Mouse (Mus musculus): ENCODE measurements around the gene Lrrfip2. TPM values are rescaled to one million over a fixed set of nuclear protein-coding genes. Genes with fewer than 3 reads are reported as not detected.

Gene Lrrfip2
- polyA plus RNA-seq, 1 experiment from 2014 or later, result 53.1 TPM

DNA sequence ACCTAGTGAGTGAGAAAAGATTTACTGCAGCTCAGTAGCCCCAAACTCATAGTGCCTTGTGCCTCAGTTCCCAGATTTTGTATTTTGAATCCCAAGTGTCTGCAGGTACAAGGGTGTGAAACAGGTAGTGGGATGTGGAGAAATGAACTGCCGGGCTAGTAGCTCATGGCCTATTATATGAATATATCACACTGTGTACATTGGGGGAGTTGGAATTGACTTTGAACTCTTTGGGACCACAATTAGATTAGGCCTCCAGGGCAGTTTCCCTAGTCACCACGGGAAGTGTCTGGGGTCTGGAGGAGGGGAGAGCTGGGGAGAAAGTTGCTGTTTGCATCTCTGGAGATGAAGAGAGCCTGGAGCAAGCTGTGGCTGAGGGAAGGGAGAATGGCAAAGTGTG, 31.0 kb downstream of the Lrrfip2 start:
- no peaks in the 10 kb centered on the region for H3K9me3 ChIP-seq
- no peak overlapping the region for H3K27ac ChIP-seq
- no peak overlapping the region for H3K4me3 ChIP-seq
- no peak overlapping the region for H3K4me2 ChIP-seq (replicated peaks)
- no peaks in the 10 kb centered on the region for H3K27me3 ChIP-seq (replicated peaks)
- 67% methylated on average over 2 of the region's 2 CpGs for WGBS
- H3K9ac ChIP-seq, result no peak overlapping the region
- H3K36me3 ChIP-seq, result no peaks in the 10 kb centered on the region
- ATAC-seq (ENCODE audit: low FRiP score, low read depth), result no peak
- no peaks in the 10 kb centered on the region for H3K4me1 ChIP-seq

DNA sequence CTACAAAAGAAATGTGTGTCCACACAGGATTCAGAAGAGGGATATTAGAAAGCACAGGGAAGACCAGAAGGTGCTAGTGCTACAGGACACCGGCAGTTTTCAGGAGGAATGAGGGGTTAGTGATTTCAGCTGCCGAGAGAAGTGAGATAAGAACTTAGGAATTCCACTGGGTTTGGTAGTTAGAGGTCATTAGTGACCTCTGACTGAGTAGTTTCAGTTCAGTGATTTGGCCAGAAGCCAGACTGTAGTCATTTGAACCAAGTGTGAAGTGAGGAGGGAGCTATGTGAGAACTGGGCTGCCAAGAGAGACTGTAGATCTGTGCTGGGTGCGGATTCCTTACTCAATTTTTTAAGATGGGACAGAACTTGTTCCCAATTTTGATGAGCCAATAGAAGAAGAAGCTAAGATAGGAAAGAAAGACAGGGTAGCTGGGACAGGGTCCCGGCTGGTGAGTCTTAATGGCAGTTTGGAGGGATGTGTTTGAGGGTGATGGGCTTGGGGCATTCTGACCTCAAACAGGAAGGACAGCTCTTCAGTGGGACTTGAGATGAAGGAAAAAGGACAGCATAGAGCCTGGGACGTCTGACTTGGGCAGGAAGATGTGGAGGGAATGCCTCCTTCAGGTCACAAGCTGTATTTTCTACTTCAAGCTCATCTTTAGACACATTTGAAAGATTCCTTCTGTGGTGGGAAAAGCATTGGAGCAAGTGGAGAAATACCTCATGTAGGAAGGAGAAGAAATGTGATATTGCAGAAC, 32.0 kb downstream of the Lrrfip2 start:
- 70% methylated on average over 5 of the region's 5 CpGs for WGBS
- ATAC-seq (ENCODE audit: low FRiP score, low read depth), result no peak
- Histone ChIP-seq H3K9ac (no peak overlapping the region), H3K9me3 (no peaks in the 10 kb centered on the region), H3K36me3 (no peaks in the 10 kb centered on the region), H3K27me3 (replicated peaks) (no peaks in the 10 kb centered on the region), H3K27ac (no peak overlapping the region), H3K4me1 (no peaks in the 10 kb centered on the region), H3K4me3 (no peak overlapping the region), H3K4me2 (replicated peaks) (no peak overlapping the region)

DNA sequence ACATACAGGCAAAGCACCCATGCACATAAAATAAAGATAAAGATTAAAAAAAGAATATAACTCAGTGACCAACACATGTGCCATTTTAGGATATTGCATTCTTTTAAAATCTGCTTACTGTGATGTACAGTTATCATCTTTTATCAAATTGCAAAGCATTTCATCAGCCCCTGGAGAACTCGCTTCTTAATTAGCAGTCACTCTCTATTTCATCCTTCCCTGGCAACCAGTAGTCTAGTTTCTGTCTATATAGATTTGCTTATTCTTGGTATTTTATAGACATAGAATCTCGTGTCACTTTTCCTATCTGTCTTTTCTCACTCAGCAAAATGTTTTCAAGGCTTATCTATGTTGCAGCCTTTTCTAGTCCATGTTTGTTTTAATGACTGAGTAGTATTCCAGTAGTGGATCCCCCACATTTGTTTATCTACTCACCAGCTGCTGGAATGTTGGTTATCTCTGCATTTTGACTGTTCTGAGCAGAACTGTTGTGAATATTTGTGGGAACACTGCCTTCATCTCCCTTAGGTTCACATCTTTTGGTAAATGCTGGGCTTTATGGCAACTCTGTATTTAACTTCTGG, 35.0 kb downstream of the Lrrfip2 start:
- no peak overlapping the region for H3K4me3 ChIP-seq
- H3K9me3 ChIP-seq, result no peaks in the 10 kb centered on the region
- no peak overlapping the region for H3K9ac ChIP-seq
- H3K4me2 ChIP-seq (replicated peaks), result no peak overlapping the region
- H3K27ac ChIP-seq, result no peak overlapping the region
- 93% methylated on average over 2 of the region's 2 CpGs for WGBS
- H3K4me1 ChIP-seq, result no peaks in the 10 kb centered on the region
- no peaks in the 10 kb centered on the region for H3K27me3 ChIP-seq (replicated peaks)
- ATAC-seq (ENCODE audit: low FRiP score, low read depth), result no peak
- no peaks in the 10 kb centered on the region for H3K36me3 ChIP-seq

DNA sequence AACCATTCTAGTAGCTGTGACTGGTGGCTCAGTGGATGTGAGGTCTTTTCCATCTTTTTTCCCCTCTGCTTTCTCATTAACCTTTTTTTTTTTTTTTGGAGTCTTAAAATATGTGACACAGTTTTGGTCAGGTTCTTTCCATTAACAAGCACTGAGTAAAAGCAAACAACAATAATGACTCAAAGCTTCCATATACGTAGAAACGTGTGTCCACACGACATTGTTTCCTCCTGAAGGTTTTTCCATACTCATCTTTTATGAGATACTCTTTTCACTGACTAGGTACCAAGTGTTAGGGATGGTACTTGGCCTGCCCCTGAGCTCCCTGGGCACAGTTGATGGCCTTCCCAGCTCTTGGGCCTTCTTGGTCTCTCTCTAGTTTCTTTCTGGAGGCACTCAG, 35.6 kb downstream of the Lrrfip2 start:
- Histone ChIP-seq H3K9ac (no peak overlapping the region), H3K27ac (no peak overlapping the region), H3K27me3 (replicated peaks) (no peaks in the 10 kb centered on the region), H3K4me2 (replicated peaks) (no peak overlapping the region), H3K36me3 (no peaks in the 10 kb centered on the region), H3K9me3 (no peaks in the 10 kb centered on the region), H3K4me3 (no peak overlapping the region), H3K4me1 (no peaks in the 10 kb centered on the region)
- 98% methylated on average over 3 of the region's 3 CpGs for WGBS
- no peak for ATAC-seq (ENCODE audit: low FRiP score, low read depth)

DNA sequence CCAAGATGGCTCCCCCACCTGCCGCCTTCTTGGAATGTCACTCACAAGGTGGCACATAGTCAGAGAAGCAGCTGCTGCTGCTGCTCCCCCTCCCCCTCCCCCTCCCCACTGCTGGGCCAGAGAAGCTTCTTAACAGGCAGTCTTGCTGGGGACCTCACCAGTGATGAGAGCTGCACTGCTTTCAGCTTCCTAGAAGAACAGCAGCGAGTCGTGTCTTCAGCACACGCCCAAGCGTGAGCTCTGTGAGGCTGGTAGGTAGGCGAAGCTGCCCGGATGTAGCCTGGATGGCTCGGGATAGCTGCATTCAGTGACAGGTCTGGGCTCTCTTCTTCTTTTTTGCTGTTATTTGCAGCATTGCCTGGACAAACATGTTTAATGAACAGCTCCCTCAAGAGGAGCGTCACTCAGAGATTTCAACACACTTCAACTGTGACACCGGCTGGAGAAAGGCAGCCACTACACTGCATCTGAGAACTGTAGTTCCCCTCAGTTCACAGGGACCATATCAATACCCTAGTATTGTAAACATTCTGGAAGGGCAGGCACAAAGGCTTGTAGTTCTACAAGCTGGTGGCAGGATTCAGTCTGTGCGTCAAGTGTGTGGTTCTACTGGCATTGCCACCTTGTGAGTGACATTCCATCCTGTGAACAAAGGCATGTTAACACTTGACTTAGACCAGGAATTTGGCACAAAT, 38.5 kb downstream of the Lrrfip2 start:
- H3K9me3 ChIP-seq, result no peaks in the 10 kb centered on the region
- H3K27ac ChIP-seq, result no peak overlapping the region
- H3K36me3 ChIP-seq, result no peaks in the 10 kb centered on the region
- no peak overlapping the region for H3K4me3 ChIP-seq
- H3K27me3 ChIP-seq (replicated peaks), result no peaks in the 10 kb centered on the region
- 89% methylated on average over 11 of the region's 11 CpGs for WGBS
- no peak overlapping the region for H3K4me2 ChIP-seq (replicated peaks)
- ATAC-seq (ENCODE audit: low FRiP score, low read depth), result no peak
- H3K9ac ChIP-seq, result no peak overlapping the region
- H3K4me1 ChIP-seq, result no peaks in the 10 kb centered on the region

DNA sequence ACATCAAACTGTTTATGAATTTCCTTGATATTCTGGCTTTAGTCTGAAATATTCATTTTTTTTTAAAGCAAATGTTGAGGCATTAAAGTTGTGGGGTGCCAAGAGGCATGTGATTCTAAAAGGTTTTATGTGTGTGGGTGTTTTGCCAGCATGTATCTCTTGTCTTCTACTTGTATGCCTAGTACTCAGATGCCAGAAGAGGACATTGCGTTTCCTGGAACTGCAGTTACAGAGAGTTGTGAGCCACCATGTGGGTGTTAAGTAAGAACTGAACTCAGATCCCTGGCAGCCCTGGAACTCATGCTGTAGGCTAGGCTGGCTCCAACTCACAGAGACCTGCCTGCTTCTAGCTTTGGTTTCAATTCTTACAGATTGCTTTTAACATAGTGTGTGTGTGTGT, 42.2 kb downstream of the Lrrfip2 start:
- no peaks in the 10 kb centered on the region for H3K27me3 ChIP-seq (replicated peaks)
- WGBS, result 97% methylated on average over 1 of the region's 1 CpGs
- H3K4me1 ChIP-seq, result no peaks in the 10 kb centered on the region
- no peak overlapping the region for H3K4me2 ChIP-seq (replicated peaks)
- H3K9ac ChIP-seq, result no peak overlapping the region
- H3K27ac ChIP-seq, result no peak overlapping the region
- ATAC-seq (ENCODE audit: low FRiP score, low read depth), result no peak
- no peaks in the 10 kb centered on the region for H3K9me3 ChIP-seq
- H3K4me3 ChIP-seq, result no peak overlapping the region
- peaks cover 4% of the 10 kb centered on the region; the same call in 1 of the 2 replicates for H3K36me3 ChIP-seq

DNA sequence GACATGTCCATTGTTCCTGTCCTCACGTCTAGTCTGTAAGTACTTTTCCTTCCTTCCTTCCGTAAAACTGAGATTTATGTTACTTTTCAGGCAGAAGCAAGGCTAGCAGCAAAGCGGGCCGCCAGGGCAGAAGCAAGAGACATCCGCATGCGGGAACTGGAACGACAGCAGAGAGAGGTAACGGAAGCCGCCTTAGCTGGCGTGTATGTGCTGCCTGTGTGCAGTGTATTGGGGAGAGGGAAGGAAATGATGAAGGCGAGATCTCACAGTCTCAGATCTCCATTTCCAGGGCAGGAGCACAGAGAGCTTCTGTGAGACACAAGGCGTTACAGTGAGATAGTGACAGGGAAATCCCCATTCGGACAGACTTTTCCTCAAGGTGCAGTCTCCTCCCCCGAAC, 43.8 kb downstream of the Lrrfip2 start:
- H3K9ac ChIP-seq, result no peak overlapping the region
- no peak for ATAC-seq (ENCODE audit: low FRiP score, low read depth)
- no peaks in the 10 kb centered on the region for H3K9me3 ChIP-seq
- peaks cover 4% of the 10 kb centered on the region; the same call in 1 of the 2 replicates for H3K36me3 ChIP-seq
- no peak overlapping the region for H3K4me2 ChIP-seq (replicated peaks)
- WGBS, result 83% methylated on average over 14 of the region's 14 CpGs
- no peak overlapping the region for H3K27ac ChIP-seq
- H3K4me1 ChIP-seq, result no peaks in the 10 kb centered on the region
- no peak overlapping the region for H3K4me3 ChIP-seq
- no peaks in the 10 kb centered on the region for H3K27me3 ChIP-seq (replicated peaks)

DNA sequence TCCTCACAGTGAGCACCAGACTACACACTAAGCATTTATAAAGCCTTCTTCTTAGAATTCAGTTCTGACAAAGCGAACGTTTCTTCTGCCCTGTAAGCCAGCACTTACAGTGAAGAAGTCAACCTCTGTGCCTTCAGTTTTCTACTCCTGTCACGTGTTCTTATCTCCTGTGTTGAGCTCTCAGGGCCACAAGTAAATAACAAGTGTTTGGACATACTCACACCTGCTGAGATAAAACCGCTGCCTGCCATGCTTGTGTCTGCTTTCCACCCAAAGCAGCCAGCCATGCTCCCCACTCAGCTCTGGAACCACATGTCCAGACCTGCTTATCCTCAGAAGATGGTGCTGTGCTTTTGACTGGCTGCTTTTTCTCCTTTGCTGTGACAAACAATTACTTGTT, 49.2 kb downstream of the Lrrfip2 start:
- H3K36me3 ChIP-seq, result peaks cover 4% of the 10 kb centered on the region; the same call in 1 of the 2 replicates
- H3K4me2 ChIP-seq (replicated peaks), result no peak overlapping the region
- no peak for ATAC-seq (ENCODE audit: low FRiP score, low read depth)
- 55% methylated on average over 4 of the region's 4 CpGs for WGBS
- no peak overlapping the region for H3K9ac ChIP-seq
- H3K4me1 ChIP-seq, result no peaks in the 10 kb centered on the region
- no peak overlapping the region for H3K27ac ChIP-seq
- H3K27me3 ChIP-seq (replicated peaks), result no peaks in the 10 kb centered on the region
- H3K4me3 ChIP-seq, result no peak overlapping the region
- H3K9me3 ChIP-seq, result no peaks in the 10 kb centered on the region

DNA sequence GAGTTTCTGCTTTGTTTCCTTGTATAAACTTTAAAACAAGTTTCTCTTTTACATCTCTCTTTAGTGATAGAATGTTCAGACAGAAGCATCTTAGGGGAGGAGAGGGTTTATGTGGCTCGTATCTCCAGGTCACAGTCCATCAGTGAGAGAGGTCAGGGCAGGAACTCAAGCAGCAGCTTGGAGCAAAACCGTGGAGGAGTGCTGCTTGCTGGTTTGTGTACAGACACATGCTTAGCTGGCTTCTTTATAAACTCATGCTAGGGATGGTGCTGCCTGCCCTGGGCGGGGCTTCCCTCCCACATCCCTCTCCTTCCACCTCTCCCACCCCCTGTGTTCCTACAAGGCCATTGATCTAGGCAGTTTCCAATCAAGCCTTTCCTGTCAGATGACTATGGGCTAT, 53.0 kb downstream of the Lrrfip2 start:
- no peaks in the 10 kb centered on the region for H3K36me3 ChIP-seq
- H3K4me3 ChIP-seq, result no peak overlapping the region
- no peak overlapping the region for H3K27ac ChIP-seq
- WGBS, result 54% methylated on average over 3 of the region's 3 CpGs
- H3K9ac ChIP-seq, result no peak overlapping the region
- no peak overlapping the region for H3K4me2 ChIP-seq (replicated peaks)
- no peaks in the 10 kb centered on the region for H3K27me3 ChIP-seq (replicated peaks)
- no peak for ATAC-seq (ENCODE audit: low FRiP score, low read depth)
- no peaks in the 10 kb centered on the region for H3K4me1 ChIP-seq
- no peaks in the 10 kb centered on the region for H3K9me3 ChIP-seq

DNA sequence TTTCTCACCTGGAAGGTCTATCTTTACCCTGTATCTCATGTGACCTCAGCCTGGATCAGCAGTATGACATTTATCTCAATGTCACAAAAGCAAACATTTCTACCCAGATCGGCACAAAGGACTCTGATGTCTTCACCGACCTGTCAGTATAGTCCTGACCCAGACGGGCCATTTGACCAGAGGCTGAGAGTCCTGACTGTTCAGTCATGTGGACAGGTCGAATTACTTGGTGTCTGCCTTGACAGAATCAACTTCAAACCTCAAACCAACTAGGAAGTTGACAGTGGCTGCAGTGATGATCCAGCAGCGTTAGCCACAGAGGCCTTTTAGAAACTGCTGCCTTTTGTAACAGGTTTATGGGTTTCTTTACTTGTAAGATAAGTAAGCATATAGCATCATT, 56.7 kb downstream of the Lrrfip2 start:
- H3K9me3 ChIP-seq, result no peaks in the 10 kb centered on the region
- H3K4me1 ChIP-seq, result no peaks in the 10 kb centered on the region
- no peak overlapping the region for H3K27ac ChIP-seq
- 82% methylated on average over 5 of the region's 5 CpGs for WGBS
- no peak overlapping the region for H3K4me3 ChIP-seq
- H3K4me2 ChIP-seq (replicated peaks), result no peak overlapping the region
- H3K9ac ChIP-seq, result no peak overlapping the region
- no peak for ATAC-seq (ENCODE audit: low FRiP score, low read depth)
- no peaks in the 10 kb centered on the region for H3K27me3 ChIP-seq (replicated peaks)
- H3K36me3 ChIP-seq, result no peaks in the 10 kb centered on the region

DNA sequence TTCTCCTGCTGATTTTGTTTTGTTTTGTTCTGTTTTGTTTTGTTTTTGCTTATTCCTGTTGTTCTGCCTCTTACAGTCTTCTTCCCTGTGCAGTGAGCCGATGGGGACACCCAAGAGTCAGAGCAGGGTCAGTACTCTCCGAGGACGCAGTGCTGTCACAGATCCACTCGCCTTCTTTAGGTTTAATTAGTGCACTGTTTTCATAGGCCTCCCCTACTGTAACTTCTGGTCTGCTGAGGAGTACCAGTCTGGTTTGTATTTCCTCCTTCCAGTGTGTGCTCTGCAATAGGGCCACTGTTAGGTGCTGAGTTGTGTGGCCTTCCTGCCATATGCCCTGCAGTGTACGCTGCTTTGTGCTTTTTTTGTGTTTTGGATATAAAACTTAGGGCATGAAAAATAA, 61.6 kb downstream of the Lrrfip2 start:
- 84% methylated on average over 5 of the region's 5 CpGs for WGBS
- H3K9me3 ChIP-seq, result no peaks in the 10 kb centered on the region
- no peaks in the 10 kb centered on the region for H3K36me3 ChIP-seq
- no peak for ATAC-seq (ENCODE audit: low FRiP score, low read depth)
- H3K27ac ChIP-seq, result no peak overlapping the region
- no peak overlapping the region for H3K9ac ChIP-seq
- no peak overlapping the region for H3K4me2 ChIP-seq (replicated peaks)
- no peak overlapping the region for H3K4me3 ChIP-seq
- H3K27me3 ChIP-seq (replicated peaks), result no peaks in the 10 kb centered on the region
- H3K4me1 ChIP-seq, result no peaks in the 10 kb centered on the region

DNA sequence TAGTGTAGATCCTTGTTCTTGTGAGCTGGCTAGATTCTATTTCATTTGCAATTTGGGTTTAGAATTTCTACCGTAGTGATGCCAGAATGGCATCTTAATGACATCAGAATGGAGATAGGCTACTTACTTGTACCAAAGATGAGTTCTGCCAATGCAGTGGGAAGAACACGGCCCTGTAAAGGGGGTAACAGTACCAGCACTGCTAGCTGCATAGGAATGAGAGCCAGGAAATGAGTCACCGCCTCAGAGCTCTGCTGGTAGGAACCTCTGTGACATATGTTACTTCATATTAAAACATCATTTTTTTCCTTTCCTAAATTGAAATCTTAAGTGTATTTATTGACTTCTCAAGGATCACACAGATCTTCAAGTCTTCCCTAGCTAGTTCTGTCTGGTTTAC, 64.8 kb downstream of the Lrrfip2 start:
- ATAC-seq (ENCODE audit: low FRiP score, low read depth), result no peak
- Histone ChIP-seq H3K4me1 (peaks cover 6% of the 10 kb centered on the region; the same call in 1 of the 2 replicates), H3K4me2 (replicated peaks) (no peak overlapping the region), H3K27ac (no peak overlapping the region), H3K4me3 (no peak overlapping the region), H3K36me3 (no peaks in the 10 kb centered on the region), H3K9me3 (no peaks in the 10 kb centered on the region), H3K27me3 (replicated peaks) (no peaks in the 10 kb centered on the region), H3K9ac (no peak overlapping the region)
- WGBS, result 88% methylated on average over 3 of the region's 3 CpGs

All from neural tube, embryonic 12.5 days (tissue).